Mouse (Mus musculus): ENCODE results near the gene Gm10964. TPM values are rescaled to one million over a fixed set of nuclear protein-coding genes. Genes with fewer than 3 reads are reported as not detected.

Gm10964 gene
- not detected in 2 replicates for polyA plus RNA-seq (2011; ENCODE audit: insufficient read length, low read depth, missing spikeins)

GRCm38 (mm10) chr3:103739329-103739728 is at the start of gene Gm10964:
Gm10964 (plus strand) TSS chr3:103739366.
- no peak for TF ChIP-seq CTCF (IDR thresholded peaks at IDR 0.05; ENCODE audit: borderline replicate concordance, insufficient read depth, low read length)
- TF ChIP-seq POLR2A (IDR thresholded peaks at IDR 0.05; ENCODE audit: low read depth, low read length): no peak
- H3K27ac ChIP-seq (ENCODE audit: insufficient read depth, low read length): peak within 1 kb of the TSS; percentile 99
- peaks cover 10% of the 10 kb centered on the region; the same call in 1 of the 2 replicates for H3K4me1 ChIP-seq (ENCODE audit: control insufficient read depth, insufficient read depth, low read length)
- H3K4me3 ChIP-seq (ENCODE audit: insufficient read depth, low read length): peak within 1 kb of the TSS; percentile 22; the same call in 1 of the 2 replicates

GRCm38 (mm10) chr3:103690506-103690905 is 48.7 kb upstream of the Gm10964 start:
- TF ChIP-seq POLR2A (IDR thresholded peaks at IDR 0.05; ENCODE audit: low read depth, low read length) (no peak), CTCF (IDR thresholded peaks at IDR 0.05; ENCODE audit: borderline replicate concordance, insufficient read depth, low read length) (no peak)
- H3K27ac ChIP-seq (ENCODE audit: insufficient read depth, low read length): no peak overlapping the region

GRCm38 (mm10) chr3:103695556-103695955 is 43.6 kb upstream of the Gm10964 start:
- H3K4me1 ChIP-seq (ENCODE audit: control insufficient read depth, insufficient read depth, low read length): no peaks in the 10 kb centered on the region
- H3K27ac ChIP-seq (ENCODE audit: insufficient read depth, low read length): no peak overlapping the region
- H3K4me3 ChIP-seq (ENCODE audit: insufficient read depth, low read length): no peak overlapping the region
- TF ChIP-seq CTCF (IDR thresholded peaks at IDR 0.05; ENCODE audit: borderline replicate concordance, insufficient read depth, low read length): no peak
- no peak for TF ChIP-seq POLR2A (IDR thresholded peaks at IDR 0.05; ENCODE audit: low read depth, low read length)

More at GRCm38 (mm10) chr3:103690506-103690905, 48.7 kb upstream of the Gm10964 start:
- no peaks in the 10 kb centered on the region for H3K4me1 ChIP-seq (ENCODE audit: control insufficient read depth, insufficient read depth, low read length)
- H3K4me3 ChIP-seq (ENCODE audit: insufficient read depth, low read length): no peak overlapping the region

GRCm38 (mm10) chr3:103696388-103696925 is 42.7 kb upstream of the Gm10964 start:
- H3K4me1 ChIP-seq (ENCODE audit: control insufficient read depth, insufficient read depth, low read length): no peaks in the 10 kb centered on the region
- TF ChIP-seq CTCF (IDR thresholded peaks at IDR 0.05; ENCODE audit: borderline replicate concordance, insufficient read depth, low read length) (no peak), POLR2A (IDR thresholded peaks at IDR 0.05; ENCODE audit: low read depth, low read length) (no peak)
- no peak overlapping the region for H3K4me3 ChIP-seq (ENCODE audit: insufficient read depth, low read length)
- no peak overlapping the region for H3K27ac ChIP-seq (ENCODE audit: insufficient read depth, low read length)

- Histone ChIP-seq H3K4me3 (ENCODE audit: insufficient read depth, low read length) (no peak overlapping the region), H3K4me1 (ENCODE audit: control insufficient read depth, insufficient read depth, low read length) (no peaks in the 10 kb centered on the region), H3K27ac (ENCODE audit: insufficient read depth, low read length) (no peak overlapping the region)
- TF ChIP-seq POLR2A (IDR thresholded peaks at IDR 0.05; ENCODE audit: low read depth, low read length) (no peak), CTCF (IDR thresholded peaks at IDR 0.05; ENCODE audit: borderline replicate concordance, insufficient read depth, low read length) (no peak)
Observed at GRCm38 (mm10) chr3:103704661-103705060, 34.5 kb upstream of the Gm10964 start.

- no peak overlapping the region for H3K4me3 ChIP-seq (ENCODE audit: insufficient read depth, low read length)
- no peaks in the 10 kb centered on the region for H3K4me1 ChIP-seq (ENCODE audit: control insufficient read depth, insufficient read depth, low read length)
- TF ChIP-seq POLR2A (IDR thresholded peaks at IDR 0.05; ENCODE audit: low read depth, low read length): no peak
- no peak for TF ChIP-seq CTCF (IDR thresholded peaks at IDR 0.05; ENCODE audit: borderline replicate concordance, insufficient read depth, low read length)
- H3K27ac ChIP-seq (ENCODE audit: insufficient read depth, low read length): no peak overlapping the region
Observed at GRCm38 (mm10) chr3:103705426-103705825, 33.7 kb upstream of the Gm10964 start.

- Histone ChIP-seq H3K4me3 (ENCODE audit: insufficient read depth, low read length) (no peak overlapping the region), H3K4me1 (ENCODE audit: control insufficient read depth, insufficient read depth, low read length) (no peaks in the 10 kb centered on the region), H3K27ac (ENCODE audit: insufficient read depth, low read length) (no peak overlapping the region)
- TF ChIP-seq CTCF (IDR thresholded peaks at IDR 0.05; ENCODE audit: borderline replicate concordance, insufficient read depth, low read length): no peak
- TF ChIP-seq POLR2A (IDR thresholded peaks at IDR 0.05; ENCODE audit: low read depth, low read length): no peak
Observed at GRCm38 (mm10) chr3:103709470-103710040, 29.6 kb upstream of the Gm10964 start.

- H3K27ac ChIP-seq (ENCODE audit: insufficient read depth, low read length): no peak overlapping the region
- H3K4me1 ChIP-seq (ENCODE audit: control insufficient read depth, insufficient read depth, low read length): peaks cover 3% of the 10 kb centered on the region; the same call in 1 of the 2 replicates
- no peak overlapping the region for H3K4me3 ChIP-seq (ENCODE audit: insufficient read depth, low read length)
- no peak for TF ChIP-seq CTCF (IDR thresholded peaks at IDR 0.05; ENCODE audit: borderline replicate concordance, insufficient read depth, low read length)
- no peak for TF ChIP-seq POLR2A (IDR thresholded peaks at IDR 0.05; ENCODE audit: low read depth, low read length)
Observed at GRCm38 (mm10) chr3:103712196-103712595, 27.0 kb upstream of the Gm10964 start.

GRCm38 (mm10) chr3:103714236-103714875 is 24.8 kb upstream of the Gm10964 start:
- no peak overlapping the region for H3K4me3 ChIP-seq (ENCODE audit: insufficient read depth, low read length)
- no peak overlapping the region for H3K27ac ChIP-seq (ENCODE audit: insufficient read depth, low read length)
- TF ChIP-seq POLR2A (IDR thresholded peaks at IDR 0.05; ENCODE audit: low read depth, low read length) (no peak), CTCF (IDR thresholded peaks at IDR 0.05; ENCODE audit: borderline replicate concordance, insufficient read depth, low read length) (no peak)
- peaks cover 5% of the 10 kb centered on the region; the same call in 1 of the 2 replicates for H3K4me1 ChIP-seq (ENCODE audit: control insufficient read depth, insufficient read depth, low read length)

- Histone ChIP-seq H3K4me1 (ENCODE audit: control insufficient read depth, insufficient read depth, low read length) (peaks cover 5% of the 10 kb centered on the region; the same call in 1 of the 2 replicates), H3K4me3 (ENCODE audit: insufficient read depth, low read length) (no peak overlapping the region), H3K27ac (ENCODE audit: insufficient read depth, low read length) (no peak overlapping the region)
- TF ChIP-seq CTCF (IDR thresholded peaks at IDR 0.05; ENCODE audit: borderline replicate concordance, insufficient read depth, low read length): no peak
- no peak for TF ChIP-seq POLR2A (IDR thresholded peaks at IDR 0.05; ENCODE audit: low read depth, low read length)
Observed at GRCm38 (mm10) chr3:103714942-103715341, 24.2 kb upstream of the Gm10964 start.
